Mouse (Mus musculus): ENCODE data around the gene Lrrfip2. TPM values are rescaled to one million over a fixed set of nuclear protein-coding genes. Genes with fewer than 3 reads are reported as not detected.

Lrrfip2 gene
- polyA plus RNA-seq, 1 experiment from 2014 or later: 35.9 TPM

GRCm38 (mm10) chr9:111178971-111179370 lies 61.6 kb downstream of the Lrrfip2 start:
- no peaks in the 10 kb centered on the region for H3K4me1 ChIP-seq
- H3K36me3 ChIP-seq: no peaks in the 10 kb centered on the region
- no peak overlapping the region for H3K27ac ChIP-seq
- H3K4me3 ChIP-seq (replicated peaks): no peak overlapping the region
- ATAC-seq (replicated peaks; ENCODE audit: low FRiP score): peak; percentile 70
- no peaks in the 10 kb centered on the region for H3K27me3 ChIP-seq
- 37% methylated on average over 5 of the region's 5 CpGs for WGBS
- H3K4me2 ChIP-seq: no peak overlapping the region
- H3K9me3 ChIP-seq (replicated peaks): no peaks in the 10 kb centered on the region
- H3K9ac ChIP-seq: no peak overlapping the region

- 70% methylated on average over 3 of the region's 3 CpGs for WGBS
- no peaks in the 10 kb centered on the region for H3K9me3 ChIP-seq (replicated peaks)
These were observed 64.8 kb downstream of the Lrrfip2 start for GRCm38 (mm10) chr9:111182176-111182575.

GRCm38 (mm10) chr9:111184929-111185328 lies 67.5 kb downstream of the Lrrfip2 start:
- Histone ChIP-seq H3K27ac (no peak overlapping the region), H3K4me3 (replicated peaks) (no peak overlapping the region), H3K4me2 (no peak overlapping the region), H3K36me3 (peaks cover 11% of the 10 kb centered on the region), H3K9me3 (replicated peaks) (no peaks in the 10 kb centered on the region), H3K9ac (no peak overlapping the region), H3K4me1 (no peaks in the 10 kb centered on the region), H3K27me3 (no peaks in the 10 kb centered on the region)
- 69% methylated on average over 4 of the region's 4 CpGs for WGBS
- ATAC-seq (replicated peaks; ENCODE audit: low FRiP score): no peak

More at GRCm38 (mm10) chr9:111182176-111182575, 64.8 kb downstream of the Lrrfip2 start:
- no peak for ATAC-seq (replicated peaks; ENCODE audit: low FRiP score)
- Histone ChIP-seq H3K9ac (no peak overlapping the region), H3K27ac (no peak overlapping the region), H3K36me3 (no peaks in the 10 kb centered on the region), H3K4me3 (replicated peaks) (no peak overlapping the region), H3K4me1 (no peaks in the 10 kb centered on the region), H3K27me3 (no peaks in the 10 kb centered on the region), H3K4me2 (no peak overlapping the region)

- no peak for ATAC-seq (replicated peaks; ENCODE audit: low FRiP score)
- Histone ChIP-seq H3K36me3 (peaks cover 21% of the 10 kb centered on the region), H3K4me3 (replicated peaks) (no peak overlapping the region), H3K4me1 (no peaks in the 10 kb centered on the region), H3K9ac (no peak overlapping the region), H3K27ac (no peak overlapping the region), H3K4me2 (no peak overlapping the region), H3K9me3 (replicated peaks) (no peaks in the 10 kb centered on the region), H3K27me3 (no peaks in the 10 kb centered on the region)
- 82% methylated on average over 6 of the region's 6 CpGs for WGBS
These were observed 69.5 kb downstream of the Lrrfip2 start for GRCm38 (mm10) chr9:111186861-111187260.

- Histone ChIP-seq H3K9ac (no peak overlapping the region), H3K4me1 (no peaks in the 10 kb centered on the region)
These were observed 71.3 kb downstream of the Lrrfip2 start for GRCm38 (mm10) chr9:111188731-111189130.

GRCm38 (mm10) chr9:111193211-111193610 lies 75.8 kb downstream of the Lrrfip2 start:
- Histone ChIP-seq H3K4me2 (no peak overlapping the region), H3K27ac (no peak overlapping the region), H3K9me3 (replicated peaks) (no peaks in the 10 kb centered on the region), H3K27me3 (no peaks in the 10 kb centered on the region), H3K4me1 (no peaks in the 10 kb centered on the region), H3K4me3 (replicated peaks) (no peak overlapping the region), H3K36me3 (peaks cover 35% of the 10 kb centered on the region), H3K9ac (no peak overlapping the region)
- WGBS: 95% methylated on average over 2 of the region's 2 CpGs
- no peak for ATAC-seq (replicated peaks; ENCODE audit: low FRiP score)

More at GRCm38 (mm10) chr9:111188731-111189130, 71.3 kb downstream of the Lrrfip2 start:
- Histone ChIP-seq H3K9me3 (replicated peaks) (no peaks in the 10 kb centered on the region), H3K27ac (no peak overlapping the region), H3K27me3 (no peaks in the 10 kb centered on the region), H3K36me3 (peaks cover 28% of the 10 kb centered on the region), H3K4me3 (replicated peaks) (no peak overlapping the region), H3K4me2 (no peak overlapping the region)
- 69% methylated on average over 7 of the region's 7 CpGs for WGBS
- no peak for ATAC-seq (replicated peaks; ENCODE audit: low FRiP score)

- WGBS: 95% methylated on average over 3 of the region's 3 CpGs
- H3K4me3 ChIP-seq (replicated peaks): no peak overlapping the region
- no peaks in the 10 kb centered on the region for H3K9me3 ChIP-seq (replicated peaks)
- ATAC-seq (replicated peaks; ENCODE audit: low FRiP score): no peak
- H3K4me2 ChIP-seq: no peak overlapping the region
- no peak overlapping the region for H3K9ac ChIP-seq
- no peaks in the 10 kb centered on the region for H3K27me3 ChIP-seq
- no peaks in the 10 kb centered on the region for H3K4me1 ChIP-seq
- peaks cover 26% of the 10 kb centered on the region; the same call in 1 of the 2 replicates for H3K36me3 ChIP-seq
- H3K27ac ChIP-seq: no peak overlapping the region
These were observed 79.7 kb downstream of the Lrrfip2 start for GRCm38 (mm10) chr9:111197116-111197515.

- H3K9me3 ChIP-seq (replicated peaks): no peaks in the 10 kb centered on the region
- peaks cover 26% of the 10 kb centered on the region; the same call in 1 of the 2 replicates for H3K36me3 ChIP-seq
- no peaks in the 10 kb centered on the region for H3K27me3 ChIP-seq
- no peaks in the 10 kb centered on the region for H3K4me1 ChIP-seq
- 96% methylated on average over 4 of the region's 4 CpGs for WGBS
- H3K4me2 ChIP-seq: no peak overlapping the region
- no peak overlapping the region for H3K4me3 ChIP-seq (replicated peaks)
- no peak overlapping the region for H3K27ac ChIP-seq
- ATAC-seq (replicated peaks; ENCODE audit: low FRiP score): no peak
- H3K9ac ChIP-seq: no peak overlapping the region
These were observed 80.3 kb downstream of the Lrrfip2 start for GRCm38 (mm10) chr9:111197712-111198111.

- H3K27ac ChIP-seq: no peak overlapping the region
- ATAC-seq (replicated peaks; ENCODE audit: low FRiP score): no peak
- peaks cover 22% of the 10 kb centered on the region; the same call in 1 of the 2 replicates for H3K36me3 ChIP-seq
- no peak overlapping the region for H3K4me3 ChIP-seq (replicated peaks)
- H3K27me3 ChIP-seq: no peaks in the 10 kb centered on the region
- 72% methylated on average over 1 of the region's 1 CpGs for WGBS
- no peak overlapping the region for H3K9ac ChIP-seq
- H3K4me2 ChIP-seq: no peak overlapping the region
- H3K9me3 ChIP-seq (replicated peaks): no peaks in the 10 kb centered on the region
- H3K4me1 ChIP-seq: no peaks in the 10 kb centered on the region
These were observed 80.9 kb downstream of the Lrrfip2 start for GRCm38 (mm10) chr9:111198332-111198731.

GRCm38 (mm10) chr9:111200208-111200607 lies 82.8 kb downstream of the Lrrfip2 start:
- H3K27me3 ChIP-seq: no peaks in the 10 kb centered on the region
- H3K4me3 ChIP-seq (replicated peaks): no peak overlapping the region
- H3K9me3 ChIP-seq (replicated peaks): no peaks in the 10 kb centered on the region
- ATAC-seq (replicated peaks; ENCODE audit: low FRiP score): no peak
- peaks cover 19% of the 10 kb centered on the region; the same call in 1 of the 2 replicates for H3K36me3 ChIP-seq
- peaks cover 7% of the 10 kb centered on the region for H3K4me1 ChIP-seq
- no peak overlapping the region for H3K27ac ChIP-seq
- H3K9ac ChIP-seq: no peak overlapping the region
- H3K4me2 ChIP-seq: no peak overlapping the region

- H3K4me1 ChIP-seq: peaks cover 12% of the 10 kb centered on the region
- ATAC-seq (replicated peaks; ENCODE audit: low FRiP score): no peak
- H3K27me3 ChIP-seq: no peaks in the 10 kb centered on the region
- H3K4me3 ChIP-seq (replicated peaks): no peak overlapping the region
- no peaks in the 10 kb centered on the region for H3K9me3 ChIP-seq (replicated peaks)
- no peak overlapping the region for H3K4me2 ChIP-seq
- peaks cover 30% of the 10 kb centered on the region for H3K36me3 ChIP-seq
- peak overlapping the region; percentile 72 for H3K27ac ChIP-seq
- WGBS: 43% methylated on average over 9 of the region's 9 CpGs
- H3K9ac ChIP-seq: no peak overlapping the region
These were observed 87.4 kb downstream of the Lrrfip2 start for GRCm38 (mm10) chr9:111204601-111205375.

GRCm38 (mm10) chr9:111207683-111208082 lies 90.3 kb downstream of the Lrrfip2 start:
- no peak for ATAC-seq (replicated peaks; ENCODE audit: low FRiP score)
- H3K4me3 ChIP-seq (replicated peaks): no peak overlapping the region
- WGBS: 56% methylated on average over 3 of the region's 3 CpGs
- no peak overlapping the region for H3K4me2 ChIP-seq
- no peak overlapping the region for H3K27ac ChIP-seq
- H3K9me3 ChIP-seq (replicated peaks): no peaks in the 10 kb centered on the region
- peaks cover 12% of the 10 kb centered on the region for H3K4me1 ChIP-seq
- peaks cover 26% of the 10 kb centered on the region for H3K36me3 ChIP-seq
- H3K9ac ChIP-seq: no peak overlapping the region
- H3K27me3 ChIP-seq: no peaks in the 10 kb centered on the region
